Mouse (Mus musculus): ENCODE measurements around the gene Cenpn. TPM values are rescaled to one million over a fixed set of nuclear protein-coding genes. Genes with fewer than 3 reads are reported as not detected.

Gene Cenpn
- 5.9 and 10.4 TPM in 2 replicates for polyA plus RNA-seq (2015; fragmentation: Nextera tagmentation; extraction: Ambion mirVana)

GRCm38 (mm10) chr8:116921337-116922059 is at the start of gene Cenpn, which contains the start of gene Cmc2:
Gene Cenpn (plus strand): TSS chr8:116921730.
Gene Cmc2 (minus strand): TSS chr8:116921455.

GRCm38 (mm10) chr8:116943161-116943554 is 21.6 kb downstream of the Cenpn start, which contains the start of gene Atmin:
Gene Atmin (plus strand): TSS chr8:116943393.

GRCm38 (mm10) chr8:116978631-116979256 is 57.2 kb downstream of the Cenpn start, which contains the start of gene 1700030J22Rik:
Gene 1700030J22Rik (minus strand): TSS chr8:116978959.

Other genes starting within 250 kb of the Cenpn start
- gene Cdyl2, start 188.7 kb upstream of the Cenpn start, polyA plus RNA-seq (2015; fragmentation: Nextera tagmentation; extraction: Ambion mirVana) = 4.8 and 6.3 TPM in 2 replicates
- 25.7 and 34.0 TPM in 2 replicates for gene Cmc2, start 275 bp upstream of the Cenpn start, polyA plus RNA-seq (2015; fragmentation: Nextera tagmentation; extraction: Ambion mirVana)
- 4.9 and 5.6 TPM in 2 replicates for gene Atmin, start 21.7 kb downstream of the Cenpn start, polyA plus RNA-seq (2015; fragmentation: Nextera tagmentation; extraction: Ambion mirVana)
- gene 1700030J22Rik, start 57.2 kb downstream of the Cenpn start, polyA plus RNA-seq (2015; fragmentation: Nextera tagmentation; extraction: Ambion mirVana) = 0.39 and 0.47 TPM in 2 replicates
- 90.1 and 90.2 TPM in 2 replicates for gene Gcsh, start 71.8 kb downstream of the Cenpn start, polyA plus RNA-seq (2015; fragmentation: Nextera tagmentation; extraction: Ambion mirVana)
- 0.07 and 0.13 TPM in 2 replicates for gene Pkd1l2, start 160.7 kb downstream of the Cenpn start, polyA plus RNA-seq (2015; fragmentation: Nextera tagmentation; extraction: Ambion mirVana)
- gene Bco1, start 174.1 kb downstream of the Cenpn start, polyA plus RNA-seq (2015; fragmentation: Nextera tagmentation; extraction: Ambion mirVana) = 0.98 and 0.99 TPM in 2 replicates
- gene Gan, start 236.4 kb downstream of the Cenpn start, polyA plus RNA-seq (2015; fragmentation: Nextera tagmentation; extraction: Ambion mirVana) = 2.0 and 2.5 TPM in 2 replicates

All from urinary bladder, postnatal 0 days (tissue).